Mouse (Mus musculus): ENCODE data around the gene Ngp. TPM values are rescaled to one million over a fixed set of nuclear protein-coding genes. Genes with fewer than 3 reads are reported as not detected.
"Not testable (repeated sequence)": the region's sequence is repeated elsewhere in the genome, so short reads cannot be mapped to it uniquely, and the experiment has no call there.

The Ngp gene
- polyA plus RNA-seq, 1 experiment from 2014 or later, result 0.12 TPM

DNA sequence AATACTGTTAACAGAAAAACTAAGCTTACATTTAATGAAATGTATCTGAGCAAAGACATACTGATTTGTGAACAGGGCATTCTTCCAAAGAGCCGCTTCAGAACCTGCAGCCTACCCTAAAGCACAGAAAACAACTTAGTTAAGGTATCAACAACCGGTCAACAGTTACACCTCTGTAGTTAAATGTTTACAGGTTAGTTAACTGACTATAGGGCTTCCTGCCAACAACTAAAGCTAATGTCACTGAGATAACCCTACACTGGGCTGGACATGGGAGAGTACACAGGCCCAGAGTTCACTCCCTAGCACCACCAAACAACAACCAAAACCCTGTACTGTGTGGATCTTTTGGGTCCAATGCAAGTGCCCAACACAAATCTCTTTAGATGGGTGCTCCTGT, 16.8 kb upstream of the Ngp start:
- Histone ChIP-seq H3K4me1 (peaks cover 18% of the 10 kb centered on the region), H3K9me3 (replicated peaks) (no peaks in the 10 kb centered on the region), H3K27ac (replicated peaks) (no peak overlapping the region), H3K36me3 (peaks cover 48% of the 10 kb centered on the region), H3K4me3 (no peak overlapping the region), H3K27me3 (ENCODE audit: low read depth, poor library complexity, severe bottlenecking) (no peaks in the 10 kb centered on the region)
- no peak for DNase-seq (ENCODE audit: low spot score)
- WGBS, result 92% methylated on average over 2 of the region's 2 CpGs

DNA sequence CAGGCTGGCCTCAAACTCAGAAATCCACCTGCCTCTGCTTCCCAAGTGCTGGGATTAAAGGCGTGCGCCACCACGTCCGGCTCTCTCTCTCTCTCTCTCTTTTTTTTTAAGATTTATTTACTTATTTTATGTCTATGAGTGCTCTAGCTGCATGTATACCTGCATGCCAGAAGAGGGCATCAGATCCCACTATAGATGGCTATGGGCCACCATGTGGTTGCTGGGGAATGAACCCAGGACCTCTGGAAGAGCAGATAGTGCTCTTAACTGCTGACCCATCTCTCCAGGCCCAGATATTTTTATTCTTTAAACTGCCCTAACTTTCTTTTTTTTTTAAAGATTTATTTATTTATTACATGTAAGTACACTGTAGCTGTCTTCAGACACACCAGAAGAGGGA, 16.3 kb upstream of the Ngp start:
- H3K36me3 ChIP-seq, result peaks cover 43% of the 10 kb centered on the region
- 94% methylated on average over 4 of the region's 4 CpGs for WGBS
- H3K27me3 ChIP-seq (ENCODE audit: low read depth, poor library complexity, severe bottlenecking); H3K27ac ChIP-seq (replicated peaks); DNase-seq (ENCODE audit: low spot score); H3K4me3 ChIP-seq; H3K9me3 ChIP-seq (replicated peaks): not testable (repeated sequence)
- peaks cover 18% of the 10 kb centered on the region for H3K4me1 ChIP-seq

DNA sequence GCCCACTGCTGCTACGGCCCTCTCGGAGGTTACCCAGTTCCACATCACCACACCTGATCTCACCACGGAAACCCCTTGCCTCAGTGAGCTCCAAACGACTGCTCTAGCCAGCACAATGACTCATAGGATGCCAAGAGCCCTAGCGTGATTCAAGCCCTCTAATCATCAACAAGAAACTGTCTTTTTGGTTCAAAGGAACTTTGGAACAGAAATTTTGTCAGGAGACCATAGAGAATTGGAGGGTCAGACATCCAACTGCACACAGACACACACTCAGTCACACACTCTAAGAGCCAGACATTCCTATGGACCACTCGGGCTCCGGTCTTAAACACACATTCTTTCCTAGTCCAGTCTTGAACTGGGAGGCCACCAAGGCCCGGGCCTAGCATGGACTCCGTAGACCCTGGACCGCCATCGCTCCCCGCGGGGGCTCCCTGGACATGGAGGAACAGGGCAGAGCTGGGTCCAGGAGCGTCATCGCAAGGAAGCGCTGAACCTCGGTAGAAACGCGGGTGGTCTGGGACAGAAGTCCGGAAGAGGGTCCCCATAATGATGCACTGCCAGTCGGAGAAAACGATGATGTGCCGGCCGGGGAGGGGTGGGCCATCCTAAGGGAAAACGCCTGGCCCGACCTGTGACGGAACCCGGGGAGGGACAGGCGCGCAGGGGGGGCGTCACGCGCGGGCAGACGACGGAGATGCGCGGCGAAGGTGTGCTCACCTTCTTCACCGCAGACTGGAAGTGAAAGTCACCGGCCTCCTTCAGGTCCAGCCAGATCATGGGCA, 12.0 kb upstream of the Ngp start:
- Histone ChIP-seq H3K27me3 (ENCODE audit: low read depth, poor library complexity, severe bottlenecking) (no peaks in the 10 kb centered on the region), H3K4me1 (peaks cover 34% of the 10 kb centered on the region), H3K4me3 (peak overlapping the region; percentile 78), H3K9me3 (replicated peaks) (no peaks in the 10 kb centered on the region), H3K27ac (replicated peaks) (peak overlapping the region; percentile 90), H3K36me3 (peaks cover 22% of the 10 kb centered on the region)
- 2% methylated on average over 41 of the region's 41 CpGs for WGBS
- no peak for DNase-seq (ENCODE audit: low spot score)

DNA sequence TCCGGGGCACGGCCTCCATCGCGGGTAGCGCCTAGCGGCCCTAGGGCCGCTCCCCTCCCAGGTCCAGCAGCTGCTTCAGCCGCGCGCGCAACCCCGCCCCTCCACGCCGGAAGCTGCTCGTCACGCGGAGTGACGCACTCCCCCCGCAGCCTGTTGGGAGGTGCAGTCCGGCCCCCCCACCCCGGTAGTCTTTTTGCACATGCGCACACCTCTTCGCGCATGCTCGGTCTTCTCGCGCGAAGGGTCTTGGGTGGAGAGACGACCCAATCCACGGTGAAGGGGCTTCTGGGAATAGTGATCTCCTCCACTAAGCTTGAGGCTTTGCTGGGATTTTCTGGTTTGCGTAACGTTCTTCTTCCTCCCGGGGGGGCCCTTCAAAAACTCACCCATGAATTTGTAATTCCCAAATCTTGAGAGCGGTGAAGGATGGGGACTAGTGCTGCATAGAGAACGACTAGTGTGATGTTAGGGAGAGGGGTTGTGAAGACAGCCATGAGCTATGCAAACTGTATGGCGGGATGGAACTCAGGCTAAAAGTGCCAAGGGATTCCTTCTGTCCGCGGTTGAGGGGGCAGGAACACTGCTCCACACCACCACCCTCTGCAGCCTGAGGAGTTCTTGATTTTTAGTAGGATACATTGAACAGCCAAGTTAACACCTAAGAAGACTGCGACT, 11.3 kb upstream of the Ngp start, which contains the start of gene Ptpn23:
Ptpn23 (minus strand) TSS at position 115 of the 675 bp plus-strand sequence.
- H3K9me3 ChIP-seq (replicated peaks), result no peaks in the 10 kb centered on the region
- under 1% methylated on average over 39 of the region's 39 CpGs for WGBS

DNA sequence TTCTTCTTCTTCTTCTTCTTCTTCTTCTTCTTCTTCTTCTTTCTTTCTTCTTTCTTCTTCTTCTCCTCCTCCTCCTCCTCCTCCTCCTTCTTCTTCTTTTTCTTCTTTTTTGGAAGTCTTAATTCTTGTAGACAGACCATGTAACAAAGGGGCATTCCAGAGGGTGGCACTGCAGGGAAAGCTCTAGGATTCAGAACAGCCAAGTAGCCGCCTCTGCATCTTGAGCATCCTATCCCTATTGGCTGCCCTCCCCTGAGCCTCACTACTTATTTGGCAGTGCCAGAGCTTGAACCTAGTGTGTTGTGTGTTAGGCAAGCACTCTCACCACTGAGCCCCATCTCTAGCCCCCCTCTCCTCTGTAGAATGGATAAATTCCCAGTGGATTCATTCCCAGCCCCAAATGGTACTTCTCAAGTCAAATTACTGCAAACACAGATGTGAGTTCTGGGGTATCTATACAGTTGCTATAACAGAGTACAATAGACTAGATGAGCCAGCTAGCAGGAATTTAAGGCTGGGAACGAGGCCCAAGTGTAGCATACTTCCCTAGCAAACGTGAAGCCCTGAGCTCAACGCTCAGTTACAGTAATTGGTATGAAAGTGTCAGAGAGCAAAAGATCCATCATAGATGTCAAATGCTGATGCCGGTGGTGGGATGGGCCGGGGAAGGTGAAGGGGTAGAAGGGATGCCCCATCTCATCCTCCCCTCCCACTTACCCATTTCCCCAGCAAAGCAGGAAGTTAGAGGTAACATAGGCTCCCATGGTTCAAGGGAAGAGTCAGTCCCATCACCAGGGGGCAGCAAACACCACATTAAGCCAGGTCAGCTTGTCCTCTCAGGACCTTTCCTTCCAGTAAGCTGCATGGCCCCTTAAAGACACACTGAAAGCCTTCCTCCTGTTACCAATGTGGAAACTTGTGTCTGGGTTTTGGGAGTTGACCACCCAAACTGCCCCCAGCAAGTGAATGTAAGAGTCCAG, 8.3 kb upstream of the Ngp start:
- peak; percentile 79 for DNase-seq (ENCODE audit: low spot score)

More for the DNA sequence above, 11.3 kb upstream of the Ngp start, which contains the start of gene Ptpn23:
- H3K4me3 ChIP-seq, result peak within 1 kb of the TSS; percentile 78
- peak within 1 kb of the TSS; percentile 90 for H3K27ac ChIP-seq (replicated peaks)
- peaks cover 34% of the 10 kb centered on the region for H3K4me1 ChIP-seq
- no peaks in the 10 kb centered on the region for H3K27me3 ChIP-seq (ENCODE audit: low read depth, poor library complexity, severe bottlenecking)
- peaks cover 22% of the 10 kb centered on the region for H3K36me3 ChIP-seq
- peak; percentile 98 for DNase-seq (ENCODE audit: low spot score)

DNA sequence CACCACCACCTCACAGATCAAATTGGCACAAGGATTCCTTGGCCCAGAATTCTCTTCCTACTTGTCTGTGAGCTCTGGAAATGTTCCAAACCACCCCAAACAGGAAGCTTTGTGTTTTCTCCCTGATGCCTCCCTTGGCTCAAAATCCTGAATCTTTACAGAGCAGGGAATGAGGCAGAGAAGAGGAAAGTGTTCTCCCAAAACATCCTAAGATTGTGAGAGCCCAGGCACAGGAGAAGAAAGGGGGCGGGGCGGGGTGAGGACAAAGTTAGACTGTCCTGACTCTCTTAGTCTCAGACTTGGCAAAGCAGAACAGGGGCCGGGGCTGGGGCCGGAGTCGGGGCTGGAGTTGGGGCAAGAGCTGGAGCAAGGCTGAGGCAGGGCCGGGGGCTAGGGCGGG, 6.6 kb upstream of the Ngp start:
- no peaks in the 10 kb centered on the region for H3K36me3 ChIP-seq
- H3K27me3 ChIP-seq (ENCODE audit: low read depth, poor library complexity, severe bottlenecking), result no peaks in the 10 kb centered on the region
- peaks cover 16% of the 10 kb centered on the region for H3K4me1 ChIP-seq
- no peaks in the 10 kb centered on the region for H3K9me3 ChIP-seq (replicated peaks)
- H3K27ac ChIP-seq (replicated peaks), result no peak overlapping the region
- WGBS, result 77% methylated on average over 7 of the region's 7 CpGs
- H3K4me3 ChIP-seq, result no peak overlapping the region
- no peak for DNase-seq (ENCODE audit: low spot score)

More for the DNA sequence above, 8.3 kb upstream of the Ngp start:
- Histone ChIP-seq H3K27me3 (ENCODE audit: low read depth, poor library complexity, severe bottlenecking) (no peaks in the 10 kb centered on the region), H3K4me1 (peaks cover 29% of the 10 kb centered on the region), H3K4me3 (peak overlapping the region; percentile 18; the same call in 1 of the 2 replicates), H3K27ac (replicated peaks) (no peak overlapping the region), H3K36me3 (no peaks in the 10 kb centered on the region), H3K9me3 (replicated peaks) (no peaks in the 10 kb centered on the region)
- 49% methylated on average over 6 of the region's 6 CpGs for WGBS

DNA sequence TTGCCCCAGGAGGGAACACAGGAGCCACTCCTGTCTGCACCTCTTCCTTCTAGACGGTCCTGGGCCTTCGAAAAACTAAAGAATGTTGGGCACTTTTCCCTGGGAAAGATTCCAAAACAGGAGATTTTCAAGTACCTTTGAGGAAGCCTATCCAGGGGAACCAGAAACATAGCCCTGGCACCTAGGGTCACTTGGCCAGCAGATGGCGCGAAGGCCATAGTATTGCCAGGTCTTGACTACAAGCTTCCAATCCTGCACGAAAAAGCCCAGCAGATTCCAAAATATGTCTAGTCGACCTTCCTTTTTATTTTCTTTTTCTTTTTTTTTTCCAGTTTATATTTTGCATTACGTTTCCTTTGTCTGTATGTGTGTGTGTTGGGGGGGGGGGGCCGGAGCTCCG, 5.8 kb upstream of the Ngp start:
- Histone ChIP-seq H3K9me3 (replicated peaks) (no peaks in the 10 kb centered on the region), H3K4me3 (no peak overlapping the region), H3K36me3 (no peaks in the 10 kb centered on the region), H3K4me1 (peaks cover 12% of the 10 kb centered on the region), H3K27me3 (ENCODE audit: low read depth, poor library complexity, severe bottlenecking) (no peaks in the 10 kb centered on the region), H3K27ac (replicated peaks) (no peak overlapping the region)
- WGBS, result 57% methylated on average over 9 of the region's 9 CpGs
- peak; percentile 46 for DNase-seq (ENCODE audit: low spot score)

DNA sequence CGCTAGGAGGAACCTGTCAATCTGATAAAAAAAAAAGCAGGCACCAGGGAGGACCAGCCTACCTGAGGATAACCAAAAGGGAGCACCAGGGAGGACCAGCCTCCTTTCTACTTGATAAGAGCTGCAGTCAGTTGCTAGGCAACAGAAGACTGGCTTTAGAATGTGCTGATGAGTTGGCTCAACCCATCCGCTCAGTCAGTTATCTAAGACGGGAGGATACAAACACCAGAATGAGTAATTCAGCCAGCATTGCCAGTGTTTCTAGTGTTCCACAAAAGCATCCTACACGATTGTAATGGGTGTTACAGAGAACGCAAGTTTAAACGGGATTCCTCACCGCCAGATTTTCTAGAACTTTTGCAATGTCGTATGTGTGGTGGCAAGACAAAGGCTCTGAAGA, 11.7 kb downstream of the Ngp start:
- H3K36me3 ChIP-seq, result peaks cover 69% of the 10 kb centered on the region
- 80% methylated on average over 8 of the region's 8 CpGs for WGBS
- no peak overlapping the region for H3K27ac ChIP-seq (replicated peaks)
- H3K4me1 ChIP-seq, result no peaks in the 10 kb centered on the region
- no peak for DNase-seq (ENCODE audit: low spot score)
- H3K4me3 ChIP-seq, result no peak overlapping the region
- no peaks in the 10 kb centered on the region for H3K27me3 ChIP-seq (ENCODE audit: low read depth, poor library complexity, severe bottlenecking)
- no peaks in the 10 kb centered on the region for H3K9me3 ChIP-seq (replicated peaks)

DNA sequence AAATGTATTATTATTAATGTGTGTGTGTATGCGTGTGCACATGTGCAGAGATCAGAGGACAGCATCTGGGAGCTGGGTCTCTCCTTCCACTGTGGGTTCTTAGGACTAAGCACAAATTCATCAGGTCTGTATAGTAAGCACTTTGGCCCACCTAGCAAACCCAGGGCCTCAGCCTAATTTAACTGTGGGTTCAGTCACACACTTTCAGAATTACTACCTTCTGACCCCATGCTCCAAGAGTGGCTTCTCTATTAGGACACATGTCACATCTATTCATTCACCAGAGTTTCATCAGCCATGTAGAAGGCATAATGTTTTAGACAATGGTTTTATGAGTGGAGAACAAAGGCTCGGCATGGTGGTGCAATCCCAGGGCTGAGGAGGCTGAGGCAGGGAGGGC, 13.5 kb downstream of the Ngp start:
- H3K27ac ChIP-seq (replicated peaks), result no peak overlapping the region
- H3K27me3 ChIP-seq (ENCODE audit: low read depth, poor library complexity, severe bottlenecking), result no peaks in the 10 kb centered on the region
- no peak overlapping the region for H3K4me3 ChIP-seq
- peaks cover 64% of the 10 kb centered on the region for H3K36me3 ChIP-seq
- no peak for DNase-seq (ENCODE audit: low spot score)
- WGBS, result 94% methylated on average over 2 of the region's 2 CpGs
- no peaks in the 10 kb centered on the region for H3K9me3 ChIP-seq (replicated peaks)
- no peaks in the 10 kb centered on the region for H3K4me1 ChIP-seq

DNA sequence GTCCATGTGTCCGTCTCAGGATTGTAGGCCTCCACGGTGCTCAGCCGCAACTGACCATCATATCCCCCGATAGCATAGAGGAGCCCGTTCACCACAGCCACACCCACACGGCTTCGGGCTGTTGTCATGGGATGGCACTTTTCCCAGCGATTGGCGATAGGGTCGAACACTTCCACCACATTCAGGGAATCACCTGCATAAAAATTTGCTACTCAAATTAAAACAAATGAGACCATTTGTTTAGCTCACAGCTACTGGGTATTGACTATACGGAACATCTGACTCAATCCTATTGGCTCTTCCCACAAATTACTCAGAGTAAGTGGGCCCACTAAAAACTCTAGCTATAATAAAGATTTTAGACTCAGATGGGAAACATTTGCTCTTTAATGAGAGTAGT, 16.5 kb downstream of the Ngp start:
- 95% methylated on average over 11 of the region's 11 CpGs for WGBS
- H3K36me3 ChIP-seq, result peaks cover 50% of the 10 kb centered on the region
- DNase-seq (ENCODE audit: low spot score), result no peak

DNA sequence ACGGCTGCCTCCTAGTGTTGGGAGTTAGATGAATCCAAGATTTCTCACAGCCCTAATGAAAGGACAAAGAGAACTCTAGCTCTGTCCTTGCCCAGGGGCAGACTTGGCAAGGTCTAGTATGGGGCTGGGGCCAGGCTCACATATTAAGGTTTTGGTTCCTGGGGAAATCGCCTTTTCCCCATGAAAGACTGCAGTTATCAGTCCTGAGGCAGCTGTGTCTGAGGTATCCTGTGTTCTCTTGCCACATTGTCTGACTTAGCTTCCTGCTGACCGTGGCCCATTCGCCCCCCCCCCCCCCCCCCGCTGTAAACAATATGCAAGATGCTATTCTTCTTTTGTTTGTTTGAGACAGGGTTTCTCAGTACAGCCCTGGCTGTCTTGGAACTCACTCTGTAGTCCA, 20.5 kb downstream of the Ngp start:
- Histone ChIP-seq H3K27me3 (ENCODE audit: low read depth, poor library complexity, severe bottlenecking) (no peaks in the 10 kb centered on the region), H3K36me3 (peaks cover 46% of the 10 kb centered on the region), H3K4me1 (no peaks in the 10 kb centered on the region), H3K9me3 (replicated peaks) (no peaks in the 10 kb centered on the region), H3K27ac (replicated peaks) (no peak overlapping the region), H3K4me3 (no peak overlapping the region)
- DNase-seq (ENCODE audit: low spot score), result no peak
- 66% methylated on average over 5 of the region's 5 CpGs for WGBS

More for the DNA sequence above, 16.5 kb downstream of the Ngp start:
- Histone ChIP-seq H3K4me3 (no peak overlapping the region), H3K4me1 (no peaks in the 10 kb centered on the region), H3K9me3 (replicated peaks) (no peaks in the 10 kb centered on the region), H3K27me3 (ENCODE audit: low read depth, poor library complexity, severe bottlenecking) (no peaks in the 10 kb centered on the region), H3K27ac (replicated peaks) (no peak overlapping the region)

DNA sequence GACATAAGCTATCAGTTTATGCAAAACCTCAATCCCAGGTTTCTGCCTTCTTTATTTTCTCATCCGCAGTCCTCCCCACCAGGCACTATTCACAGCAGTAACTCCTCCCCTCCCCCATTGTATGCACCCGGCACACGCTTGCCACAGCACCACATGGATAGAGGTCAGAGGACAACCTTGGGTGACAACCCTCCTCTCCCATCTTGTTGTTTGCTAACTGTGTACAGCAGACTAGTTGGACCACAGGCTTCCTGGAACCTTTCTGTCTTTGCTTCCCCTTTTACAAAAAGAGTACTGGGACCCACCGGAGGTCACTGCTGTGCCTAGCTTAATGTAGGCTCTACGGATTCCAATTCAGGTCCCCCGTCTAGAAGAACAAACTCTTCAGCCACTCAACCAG, 21.0 kb downstream of the Ngp start:
- H3K36me3 ChIP-seq, result peaks cover 40% of the 10 kb centered on the region
- no peak overlapping the region for H3K4me3 ChIP-seq
- no peak for DNase-seq (ENCODE audit: low spot score)
- H3K27ac ChIP-seq (replicated peaks), result no peak overlapping the region
- WGBS, result 95% methylated on average over 6 of the region's 6 CpGs
- H3K9me3 ChIP-seq (replicated peaks), result no peaks in the 10 kb centered on the region
- no peaks in the 10 kb centered on the region for H3K27me3 ChIP-seq (ENCODE audit: low read depth, poor library complexity, severe bottlenecking)
- no peaks in the 10 kb centered on the region for H3K4me1 ChIP-seq

Measured in midbrain, embryonic 10.5 days (tissue).